ENCODE assay signal across 9 mouse cellular contexts in genomic region chr6:113891225-113891967, GRCm38 (mm10).
DNase-seq lines count a peak whose midpoint lies in the region; ATAC-seq and TF ChIP-seq lines count a peak whose summit lies in the region.
"Had no signal": no experiment of that assay in that cellular context is flagged by ENCODE, and none has a peak within 500 bp of the region (broad histone marks: within the 10 kb centered on the region; RNA-seq: fewer than 3 reads in every experiment).

No protein-coding gene starts in this region.

- H3K9me3 ChIP-seq in heart, embryonic 16.5 days (replicated peaks; ENCODE audit: control insufficient read depth, low read length), result no peaks in the 10 kb centered on the region
- H3K9me3 ChIP-seq in forebrain, embryonic 13.5 days (replicated peaks), result no peaks in the 10 kb centered on the region
- no peaks in the 10 kb centered on the region for H3K9me3 ChIP-seq in neural tube, embryonic 11.5 days (ENCODE audit: control insufficient read depth, low read length)

- no peak; the same call in 1 of the 2 replicates for ATAC-seq in heart, embryonic 16.5 days (replicated peaks; ENCODE audit: extremely low read depth, insufficient read depth, low FRiP score)
- ATAC-seq in forebrain, embryonic 13.5 days, result peak; percentile 91
- ATAC-seq in neural tube, embryonic 11.5 days (ENCODE audit: insufficient read depth, low FRiP score, low TSS enrichment), result peak; percentile 77
- no peak for ATAC-seq in granulocyte monocyte progenitor cell, adult 5-6 weeks (replicated peaks; ENCODE audit: poor library complexity, severe bottlenecking)

- H3K9ac ChIP-seq in heart, embryonic 16.5 days (ENCODE audit: low read length), result no peak overlapping the region
- H3K9ac ChIP-seq in forebrain, embryonic 13.5 days, result peak overlapping the region; percentile 86
- peak overlapping the region; percentile 39 for H3K9ac ChIP-seq in neural tube, embryonic 11.5 days (ENCODE audit: low read length)

- H3K4me1 ChIP-seq in heart, embryonic 16.5 days (ENCODE audit: control insufficient read depth, insufficient read depth, low read length), result no peaks in the 10 kb centered on the region
- H3K4me1 ChIP-seq in forebrain, embryonic 13.5 days, result peaks cover 44% of the 10 kb centered on the region
- no peaks in the 10 kb centered on the region; the same call in 1 of the 2 replicates for H3K4me1 ChIP-seq in neural tube, embryonic 11.5 days (ENCODE audit: control insufficient read depth, insufficient read depth, low read length)

- no peak overlapping the region for H3K27ac ChIP-seq in heart, embryonic 16.5 days (ENCODE audit: low read length)
- peak overlapping the region; percentile 65 for H3K27ac ChIP-seq in forebrain, embryonic 13.5 days
- H3K27ac ChIP-seq in neural tube, embryonic 11.5 days (ENCODE audit: low read depth, low read length), result 0 out of 2 replicates have a peak overlapping the region, but pooled peaks have one; percentile 6
- H3K27ac ChIP-seq: macrophage had no signal

- peak; percentile 78 for TF ChIP-seq POLR2A in brain, embryonic 14.5 days (IDR thresholded peaks at IDR 0.05; ENCODE audit: borderline replicate concordance, extremely low read depth, insufficient read depth, insufficient read length, poor library complexity, severe bottlenecking)

- H3K4me2 ChIP-seq in heart, embryonic 16.5 days (ENCODE audit: low read depth, low read length), result peak overlapping the region; percentile 61
- peak overlapping the region; percentile 84 for H3K4me2 ChIP-seq in forebrain, embryonic 13.5 days
- peak overlapping the region; percentile 66 for H3K4me2 ChIP-seq in neural tube, embryonic 11.5 days (ENCODE audit: low read depth)

- WGBS in heart, embryonic 16.5 days, result under 1% methylated on average over 48 of the region's 49 CpGs
- WGBS in forebrain, embryonic 13.5 days, result under 1% methylated on average over 48 of the region's 49 CpGs
- WGBS in neural tube, embryonic 11.5 days, result under 1% methylated on average over 40 of the region's 49 CpGs

- H3K27me3 ChIP-seq in heart, embryonic 16.5 days (ENCODE audit: control insufficient read depth, insufficient read depth, low read length), result peaks cover 52% of the 10 kb centered on the region
- peaks cover 14% of the 10 kb centered on the region; the same call in 1 of the 2 replicates for H3K27me3 ChIP-seq in forebrain, embryonic 13.5 days
- peaks cover 23% of the 10 kb centered on the region for H3K27me3 ChIP-seq in neural tube, embryonic 11.5 days (ENCODE audit: control insufficient read depth, insufficient read depth, low read length)

- peak overlapping the region; percentile 41 for H3K4me3 ChIP-seq in heart, embryonic 16.5 days (ENCODE audit: low read length)
- peak overlapping the region; percentile 66 for H3K4me3 ChIP-seq in forebrain, embryonic 13.5 days
- peak overlapping the region; percentile 36 for H3K4me3 ChIP-seq in neural tube, embryonic 11.5 days (ENCODE audit: low read depth, low read length)

- no peak for TF ChIP-seq CTCF in brain, embryonic 14.5 days (IDR thresholded peaks at IDR 0.05; ENCODE audit: borderline replicate concordance, extremely low read depth, insufficient read depth, insufficient read length)

- intact Hi-C loops in left cerebral cortex, postnatal 14 days (cut with DNase I), result no loop called here

- no peak for DNase-seq in heart, adult 11 months
- DNase-seq in brain, embryonic 14.5 days (ENCODE audit: low read depth), result peak; percentile 88
- DNase-seq in left cerebral cortex, postnatal 14 days (ENCODE audit: low spot score in 2 of 2), result peak; percentile 61 to 68
- DNase-seq in neural tube, embryonic 11.5 days (ENCODE audit: low spot score), result peak; percentile 76
- no peak for DNase-seq in ovary, postnatal 36 days (ENCODE audit: low spot score)

- H3K36me3 ChIP-seq in heart, embryonic 16.5 days (ENCODE audit: control insufficient read depth, insufficient read depth), result no peaks in the 10 kb centered on the region
- no peaks in the 10 kb centered on the region for H3K36me3 ChIP-seq in forebrain, embryonic 13.5 days (ENCODE audit: poor library complexity, severe bottlenecking)
- H3K36me3 ChIP-seq in neural tube, embryonic 11.5 days (ENCODE audit: control insufficient read depth, insufficient read depth, low read length), result no peaks in the 10 kb centered on the region

Comparison
In these comparisons a context has a peak if more than half of its experiments do, and no peak if none do; other contexts are left out.
1. ATAC-seq: peak in forebrain, embryonic 13.5 days (single experiment) and neural tube, embryonic 11.5 days (single experiment); none in heart, embryonic 16.5 days (single experiment) and granulocyte monocyte progenitor cell, adult 5-6 weeks (single experiment).
2. DNase-seq: peak in brain, embryonic 14.5 days (single experiment), left cerebral cortex, postnatal 14 days (2 of 2) and neural tube, embryonic 11.5 days (single experiment); none in heart, adult 11 months (single experiment) and ovary, postnatal 36 days (single experiment).
3. Peak in every context shown above with its lines, with median percentiles within 50 percentile points of each other: H3K4me2 ChIP-seq and H3K4me3 ChIP-seq.